Mouse (Mus musculus): ENCODE measurements around the gene Sox1. TPM values are rescaled to one million over a fixed set of nuclear protein-coding genes. Genes with fewer than 3 reads are reported as not detected.

Gene Sox1
- polyA plus RNA-seq (2017; shearing (Covaris generic)): not detected

GRCm38 (mm10) chr8:12395071-12396031, at the start of gene Sox1:
Gene Sox1 (plus strand): TSS chr8:12395295.

Other genes with a start within 250 kb of the Sox1 start
- not detected for gene A230072I06Rik, start 116.5 kb upstream of the Sox1 start, polyA plus RNA-seq (2017; shearing (Covaris generic))
- gene Spaca7, start 177.7 kb downstream of the Sox1 start, polyA plus RNA-seq (2017; shearing (Covaris generic)): under 1 TPM in 1 of 2 experiments, not detected in 1; 0.40 TPM